Mouse (Mus musculus) mature B cell (primary cell): ENCODE results near the gene 4833427G06Rik.
"Not testable (repeated sequence)": the region's sequence is repeated elsewhere in the genome, so short reads cannot be mapped to it uniquely, and the experiment has no call there.

Source experiments
- in situ Hi-C: fragments of 300-500 bp; cut with MboI; formaldehyde crosslinking; loops from 2 replicates; pipeline ENCODE4 v1.14.3; 2019

4833427G06Rik gene

GRCm38 (mm10) chr9:51101756-51102425 lies at the start of gene 4833427G06Rik:
4833427G06Rik (minus strand) TSS chr9:51102078.
- in situ Hi-C loops, result no loop called here

GRCm38 (mm10) chr9:51147294-51147693 lies 45.4 kb upstream of the 4833427G06Rik start:
- in situ Hi-C loops, result no loop called here

- in situ Hi-C loops, result no loop called here
These were observed 44.6 kb upstream of the 4833427G06Rik start for GRCm38 (mm10) chr9:51146496-51146895.

GRCm38 (mm10) chr9:51144218-51144617 lies 42.3 kb upstream of the 4833427G06Rik start:
- in situ Hi-C loops, result no loop called here

GRCm38 (mm10) chr9:51143437-51143836 lies 41.6 kb upstream of the 4833427G06Rik start:
- in situ Hi-C loops, result no loop called here

GRCm38 (mm10) chr9:51140711-51141110 lies 38.8 kb upstream of the 4833427G06Rik start:
- in situ Hi-C loops, result no loop called here

- in situ Hi-C loops, result not testable (repeated sequence)
These were observed 37.5 kb upstream of the 4833427G06Rik start for GRCm38 (mm10) chr9:51139401-51139800.

GRCm38 (mm10) chr9:51138301-51138700 lies 36.4 kb upstream of the 4833427G06Rik start:
- in situ Hi-C loops, result no loop called here

- in situ Hi-C loops, result no loop called here
These were observed 36.0 kb upstream of the 4833427G06Rik start for GRCm38 (mm10) chr9:51137836-51138235.

GRCm38 (mm10) chr9:51137432-51137831 lies 35.6 kb upstream of the 4833427G06Rik start:
- in situ Hi-C loops, result no loop called here

- in situ Hi-C loops, result no loop called here
These were observed 35.1 kb upstream of the 4833427G06Rik start for GRCm38 (mm10) chr9:51136985-51137384.

- in situ Hi-C loops, result no loop called here
These were observed 12.9 kb upstream of the 4833427G06Rik start for GRCm38 (mm10) chr9:51114767-51115166.

- in situ Hi-C loops, result no loop called here
These were observed 3.9 kb upstream of the 4833427G06Rik start for GRCm38 (mm10) chr9:51105751-51106150.

- in situ Hi-C loops, result no loop called here
These were observed 2.1 kb upstream of the 4833427G06Rik start for GRCm38 (mm10) chr9:51103808-51104514.

GRCm38 (mm10) chr9:51102963-51103807 lies 1.3 kb upstream of the 4833427G06Rik start:
- in situ Hi-C loops, result no loop called here

GRCm38 (mm10) chr9:51096306-51096705 lies 5.6 kb downstream of the 4833427G06Rik start:
- in situ Hi-C loops, result no loop called here

- in situ Hi-C loops, result no loop called here
These were observed 8.2 kb downstream of the 4833427G06Rik start for GRCm38 (mm10) chr9:51093697-51094096.

GRCm38 (mm10) chr9:51081614-51082013 lies 20.3 kb downstream of the 4833427G06Rik start:
- in situ Hi-C loops, result no loop called here

GRCm38 (mm10) chr9:51076979-51077315 lies 24.9 kb downstream of the 4833427G06Rik start, which contains the start of gene Layn:
Layn (minus strand) TSS chr9:51077094.
- in situ Hi-C loops, result no loop called here

GRCm38 (mm10) chr9:51076300-51076978 lies 25.4 kb downstream of the 4833427G06Rik start:
- in situ Hi-C loops, result no loop called here

GRCm38 (mm10) chr9:51075780-51076179 lies 26.1 kb downstream of the 4833427G06Rik start:
- in situ Hi-C loops, result no loop called here

GRCm38 (mm10) chr9:51070801-51071200 lies 31.1 kb downstream of the 4833427G06Rik start:
- in situ Hi-C loops, result no loop called here
